Mouse (Mus musculus): ENCODE data around the gene Treml1. TPM values are rescaled to one million over a fixed set of nuclear protein-coding genes. Genes with fewer than 3 reads are reported as not detected.

Gene Treml1
- polyA plus RNA-seq, 1 experiment from 2014 or later, result 0.21 TPM

GRCm38 (mm10) chr17:48325093-48325492 lies 34.6 kb upstream of the Treml1 start:
- H3K4me3 ChIP-seq (replicated peaks; ENCODE audit: low read depth, low read length), result no peak overlapping the region
- no peak for TF ChIP-seq CTCF (IDR thresholded peaks at IDR 0.05; ENCODE audit: low read depth)
- ATAC-seq (replicated peaks; ENCODE audit: low FRiP score, low read depth), result no peak
- WGBS, result 92% methylated on average over 6 of the region's 6 CpGs
- no peaks in the 10 kb centered on the region for H3K9me3 ChIP-seq (replicated peaks; ENCODE audit: low read length)
- no peaks in the 10 kb centered on the region for H3K36me3 ChIP-seq (ENCODE audit: insufficient read depth, low read length)
- H3K4me1 ChIP-seq (replicated peaks; ENCODE audit: insufficient read depth, low read length), result no peaks in the 10 kb centered on the region
- DNase-seq (ENCODE audit: low spot score), result no peak
- H3K4me2 ChIP-seq (ENCODE audit: low read length), result no peak overlapping the region
- no peak overlapping the region for H3K27ac ChIP-seq
- H3K9ac ChIP-seq (ENCODE audit: low read depth, low read length), result no peak overlapping the region
- H3K27me3 ChIP-seq (ENCODE audit: insufficient read depth, low read length), result no peaks in the 10 kb centered on the region

DNA sequence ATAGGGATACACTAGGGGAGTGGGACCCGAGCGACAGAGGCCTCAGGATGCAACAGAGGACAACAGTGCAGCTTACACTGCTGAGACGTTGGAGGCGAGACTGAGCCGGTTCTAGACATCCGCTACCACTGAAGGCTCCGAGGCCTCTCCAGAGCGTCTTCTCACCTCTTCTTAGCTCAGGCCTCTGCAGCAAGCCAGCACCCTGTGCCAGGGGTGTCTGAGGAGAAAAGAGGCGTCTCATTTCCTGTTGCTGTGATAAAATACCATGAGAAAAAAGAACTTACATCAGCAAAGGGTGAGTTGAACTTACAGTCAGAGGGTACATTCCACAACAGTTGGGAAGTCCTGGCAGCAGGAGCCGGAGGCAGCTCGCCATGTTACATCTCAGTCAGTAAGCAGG lies 34.1 kb upstream of the Treml1 start:
- Histone ChIP-seq H3K36me3 (ENCODE audit: insufficient read depth, low read length) (no peaks in the 10 kb centered on the region), H3K4me1 (replicated peaks; ENCODE audit: insufficient read depth, low read length) (no peaks in the 10 kb centered on the region), H3K27ac (no peak overlapping the region), H3K27me3 (ENCODE audit: insufficient read depth, low read length) (no peaks in the 10 kb centered on the region), H3K9me3 (replicated peaks; ENCODE audit: low read length) (no peaks in the 10 kb centered on the region), H3K4me2 (ENCODE audit: low read length) (no peak overlapping the region), H3K4me3 (replicated peaks; ENCODE audit: low read depth, low read length) (no peak overlapping the region), H3K9ac (ENCODE audit: low read depth, low read length) (no peak overlapping the region)
- no peak for TF ChIP-seq CTCF (IDR thresholded peaks at IDR 0.05; ENCODE audit: low read depth)
- no peak for DNase-seq (ENCODE audit: low spot score)
- WGBS, result 84% methylated on average over 11 of the region's 11 CpGs
- ATAC-seq (replicated peaks; ENCODE audit: low FRiP score, low read depth), result no peak

GRCm38 (mm10) chr17:48326656-48327055 lies 33.1 kb upstream of the Treml1 start:
- Histone ChIP-seq H3K4me2 (ENCODE audit: low read length) (no peak overlapping the region), H3K4me3 (replicated peaks; ENCODE audit: low read depth, low read length) (no peak overlapping the region), H3K27me3 (ENCODE audit: insufficient read depth, low read length) (no peaks in the 10 kb centered on the region), H3K36me3 (ENCODE audit: insufficient read depth, low read length) (no peaks in the 10 kb centered on the region), H3K4me1 (replicated peaks; ENCODE audit: insufficient read depth, low read length) (no peaks in the 10 kb centered on the region), H3K9ac (ENCODE audit: low read depth, low read length) (no peak overlapping the region), H3K9me3 (replicated peaks; ENCODE audit: low read length) (no peaks in the 10 kb centered on the region), H3K27ac (no peak overlapping the region)
- no peak for DNase-seq (ENCODE audit: low spot score)
- no peak for TF ChIP-seq CTCF (IDR thresholded peaks at IDR 0.05; ENCODE audit: low read depth)
- ATAC-seq (replicated peaks; ENCODE audit: low FRiP score, low read depth), result no peak
- 70% methylated on average over 4 of the region's 4 CpGs for whole genome bisulfite sequencing

GRCm38 (mm10) chr17:48332524-48332923 lies 27.2 kb upstream of the Treml1 start:
- no peak for DNase-seq (ENCODE audit: low spot score)
- H3K27ac ChIP-seq, result no peak overlapping the region
- H3K9me3 ChIP-seq (replicated peaks; ENCODE audit: low read length), result no peaks in the 10 kb centered on the region
- H3K36me3 ChIP-seq (ENCODE audit: insufficient read depth, low read length), result no peaks in the 10 kb centered on the region
- WGBS, result 84% methylated on average over 2 of the region's 2 CpGs
- ATAC-seq (replicated peaks; ENCODE audit: low FRiP score, low read depth), result no peak
- no peak overlapping the region for H3K4me2 ChIP-seq (ENCODE audit: low read length)
- no peak for TF ChIP-seq CTCF (IDR thresholded peaks at IDR 0.05; ENCODE audit: low read depth)
- no peaks in the 10 kb centered on the region for H3K4me1 ChIP-seq (replicated peaks; ENCODE audit: insufficient read depth, low read length)
- no peak overlapping the region for H3K9ac ChIP-seq (ENCODE audit: low read depth, low read length)
- no peak overlapping the region for H3K4me3 ChIP-seq (replicated peaks; ENCODE audit: low read depth, low read length)
- no peaks in the 10 kb centered on the region for H3K27me3 ChIP-seq (ENCODE audit: insufficient read depth, low read length)

- TF ChIP-seq CTCF (IDR thresholded peaks at IDR 0.05; ENCODE audit: low read depth), result no peak
- Histone ChIP-seq H3K9me3 (replicated peaks; ENCODE audit: low read length) (no peaks in the 10 kb centered on the region), H3K4me3 (replicated peaks; ENCODE audit: low read depth, low read length) (no peak overlapping the region), H3K36me3 (ENCODE audit: insufficient read depth, low read length) (no peaks in the 10 kb centered on the region), H3K27ac (no peak overlapping the region), H3K4me2 (ENCODE audit: low read length) (no peak overlapping the region), H3K4me1 (replicated peaks; ENCODE audit: insufficient read depth, low read length) (no peaks in the 10 kb centered on the region), H3K9ac (ENCODE audit: low read depth, low read length) (no peak overlapping the region), H3K27me3 (ENCODE audit: insufficient read depth, low read length) (no peaks in the 10 kb centered on the region)
- 92% methylated on average over 4 of the region's 4 CpGs for WGBS
- ATAC-seq (replicated peaks; ENCODE audit: low FRiP score, low read depth) (no peak), DNase-seq (ENCODE audit: low spot score) (no peak)
Measured at GRCm38 (mm10) chr17:48334186-48334585, 25.5 kb upstream of the Treml1 start.

GRCm38 (mm10) chr17:48336857-48337256 lies 22.9 kb upstream of the Treml1 start:
- no peaks in the 10 kb centered on the region for H3K4me1 ChIP-seq (replicated peaks; ENCODE audit: insufficient read depth, low read length)
- DNase-seq (ENCODE audit: low spot score) (peak; percentile 85), ATAC-seq (replicated peaks; ENCODE audit: low FRiP score, low read depth) (no peak)
- TF ChIP-seq CTCF (IDR thresholded peaks at IDR 0.05; ENCODE audit: low read depth), result peak; percentile 92
- no peaks in the 10 kb centered on the region for H3K9me3 ChIP-seq (replicated peaks; ENCODE audit: low read length)
- H3K4me2 ChIP-seq (ENCODE audit: low read length), result no peak overlapping the region
- no peaks in the 10 kb centered on the region for H3K36me3 ChIP-seq (ENCODE audit: insufficient read depth, low read length)
- no peak overlapping the region for H3K9ac ChIP-seq (ENCODE audit: low read depth, low read length)
- WGBS, result 4% methylated on average over 6 of the region's 6 CpGs
- H3K4me3 ChIP-seq (replicated peaks; ENCODE audit: low read depth, low read length), result no peak overlapping the region
- H3K27me3 ChIP-seq (ENCODE audit: insufficient read depth, low read length), result no peaks in the 10 kb centered on the region
- no peak overlapping the region for H3K27ac ChIP-seq

DNA sequence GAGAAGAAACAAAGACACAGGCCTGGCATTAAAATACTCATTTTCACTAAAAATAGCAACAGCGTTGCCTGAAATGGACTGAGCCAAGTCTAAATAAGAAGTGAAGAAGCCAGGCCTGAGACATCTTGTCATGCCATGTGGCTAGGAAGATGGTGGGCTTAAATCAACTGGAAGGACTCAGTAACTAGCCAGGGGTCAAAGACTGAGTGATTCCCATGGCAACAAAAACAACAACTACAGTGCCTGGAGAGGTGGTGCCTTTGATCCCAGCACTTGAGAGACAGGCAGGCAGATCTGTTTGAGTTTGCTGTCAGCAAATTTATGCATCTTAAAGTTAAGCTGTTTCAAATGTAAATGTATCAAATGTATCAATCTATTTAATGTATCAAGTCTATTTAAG lies 19.4 kb upstream of the Treml1 start:
- Histone ChIP-seq H3K36me3 (ENCODE audit: insufficient read depth, low read length) (no peaks in the 10 kb centered on the region), H3K4me1 (replicated peaks; ENCODE audit: insufficient read depth, low read length) (no peaks in the 10 kb centered on the region), H3K27ac (no peak overlapping the region), H3K4me2 (ENCODE audit: low read length) (no peak overlapping the region), H3K4me3 (replicated peaks; ENCODE audit: low read depth, low read length) (no peak overlapping the region), H3K9ac (ENCODE audit: low read depth, low read length) (no peak overlapping the region), H3K27me3 (ENCODE audit: insufficient read depth, low read length) (no peaks in the 10 kb centered on the region), H3K9me3 (replicated peaks; ENCODE audit: low read length) (no peaks in the 10 kb centered on the region)
- DNase-seq (ENCODE audit: low spot score) (no peak), ATAC-seq (replicated peaks; ENCODE audit: low FRiP score, low read depth) (no peak)
- WGBS, result 88% methylated on average over 1 of the region's 1 CpGs
- TF ChIP-seq CTCF (IDR thresholded peaks at IDR 0.05; ENCODE audit: low read depth), result no peak
